Mouse (Mus musculus): Measurements from ENCODE around the gene Lhfp. TPM values are rescaled to one million over a fixed set of nuclear protein-coding genes. Genes with fewer than 3 reads are reported as not detected.

Gene Lhfp
- polyA plus RNA-seq (2015; fragmentation: Nextera tagmentation; extraction: Ambion mirVana) = 79.3 and 82.4 TPM in 2 replicates

DNA sequence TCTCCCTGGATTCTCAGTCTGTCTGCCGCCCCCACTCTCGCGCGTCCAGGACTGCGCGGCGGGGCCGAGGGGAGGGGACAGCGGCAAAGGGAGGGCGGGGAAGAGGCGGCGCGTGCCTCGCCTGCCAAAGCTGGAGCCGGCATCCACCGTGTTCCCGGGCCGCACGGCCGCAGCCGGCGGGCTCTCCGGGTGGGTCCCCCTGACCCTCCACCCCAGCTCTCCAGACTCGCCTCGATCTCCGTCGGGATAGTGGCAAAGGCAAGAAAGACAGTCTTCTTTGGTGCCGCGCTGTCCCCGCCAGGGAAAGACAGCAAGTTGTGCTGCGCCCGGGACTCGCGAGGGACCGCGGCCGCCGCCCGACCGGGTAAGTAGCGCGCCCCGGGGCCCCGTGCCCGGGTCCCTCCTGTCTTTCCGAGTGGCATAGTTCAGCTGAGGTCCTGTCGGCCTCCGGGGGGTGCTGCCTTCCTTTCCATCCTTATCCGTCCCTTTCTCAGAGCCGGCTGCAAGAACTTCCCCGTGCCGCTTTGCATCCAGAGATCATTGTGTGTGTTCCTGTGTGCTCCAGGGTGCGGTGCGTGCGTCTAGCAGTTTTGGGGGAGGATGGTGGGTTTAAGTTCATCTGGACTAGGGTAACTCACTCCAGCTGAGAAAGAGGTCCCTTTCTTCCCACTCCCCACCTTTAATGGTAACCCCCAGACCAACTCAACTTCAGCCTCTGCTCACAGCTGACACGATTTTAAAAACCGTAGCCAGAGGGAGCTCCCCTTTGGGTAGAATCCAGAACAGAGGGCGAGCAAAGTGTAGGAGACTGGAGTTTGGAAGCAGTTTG is at the start of gene Lhfp:
Gene Lhfp (plus strand): TSS at position 118 of the 829 bp plus-strand sequence.
- no peaks in the 10 kb centered on the region for H3K36me3 ChIP-seq
- WGBS = under 1% methylated on average over 58 of the region's 58 CpGs
- H3K4me1 ChIP-seq = peaks cover 47% of the 10 kb centered on the region
- H3K4me2 ChIP-seq = peak within 1 kb of the TSS; percentile 92
- H3K9me3 ChIP-seq = no peaks in the 10 kb centered on the region
- H3K27me3 ChIP-seq = no peaks in the 10 kb centered on the region
- H3K4me3 ChIP-seq = peak within 1 kb of the TSS; percentile 68
- peak within 1 kb of the TSS; percentile 64 for H3K27ac ChIP-seq
- peak within 1 kb of the TSS; percentile 73 for H3K9ac ChIP-seq
- ATAC-seq (ENCODE audit: borderline replicate concordance, extremely low read depth, low FRiP score, low TSS enrichment) = peak; percentile 88

DNA sequence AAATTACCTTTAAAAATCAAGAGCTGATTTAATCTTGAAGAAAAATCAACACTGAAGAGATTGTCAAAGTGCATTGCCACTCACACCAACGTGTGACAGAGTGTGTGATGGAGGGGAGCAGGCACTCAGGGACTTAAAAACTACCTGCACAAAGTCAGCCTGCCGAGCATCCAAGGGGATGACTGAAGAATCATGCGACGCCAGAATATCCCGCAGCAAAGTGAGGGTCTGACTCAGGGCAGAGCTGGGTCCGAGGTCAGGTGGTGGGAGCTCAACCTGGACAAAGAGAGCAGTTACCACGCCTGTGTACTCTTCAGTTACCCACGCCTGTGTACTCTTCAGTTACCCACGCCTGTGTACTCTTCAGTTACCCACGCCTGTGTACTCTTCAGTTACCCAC is 48.0 kb upstream of the Lhfp start:
- Histone ChIP-seq H3K27me3 (no peaks in the 10 kb centered on the region), H3K9me3 (no peaks in the 10 kb centered on the region), H3K4me3 (no peak overlapping the region), H3K36me3 (peaks cover 51% of the 10 kb centered on the region), H3K4me2 (no peak overlapping the region), H3K9ac (no peak overlapping the region), H3K4me1 (no peaks in the 10 kb centered on the region), H3K27ac (no peak overlapping the region)
- 84% methylated on average over 10 of the region's 10 CpGs for WGBS
- ATAC-seq (ENCODE audit: borderline replicate concordance, extremely low read depth, low FRiP score, low TSS enrichment) = no peak

DNA sequence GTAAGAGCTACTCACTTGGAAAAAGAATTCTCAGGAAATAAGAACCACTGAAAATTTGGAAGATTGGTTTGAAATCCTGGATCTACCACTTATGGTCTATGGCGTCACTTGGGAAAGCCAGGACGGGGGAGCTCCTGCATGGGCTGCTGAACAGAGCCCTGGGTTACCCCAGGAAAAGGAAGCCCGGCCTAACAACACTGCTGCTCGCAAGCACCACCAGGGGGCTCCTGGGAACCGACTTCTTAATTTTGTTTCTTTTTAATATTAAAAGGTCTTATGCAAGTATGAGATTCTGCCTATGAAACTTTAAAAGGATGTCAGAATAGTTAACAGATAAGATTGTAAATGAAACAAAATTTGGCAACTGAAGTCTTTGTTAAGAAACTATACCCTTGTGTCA is 46.7 kb upstream of the Lhfp start:
- WGBS = 67% methylated on average over 5 of the region's 5 CpGs
- H3K9me3 ChIP-seq = no peaks in the 10 kb centered on the region
- H3K4me1 ChIP-seq = no peaks in the 10 kb centered on the region
- H3K36me3 ChIP-seq = peaks cover 40% of the 10 kb centered on the region
- no peaks in the 10 kb centered on the region for H3K27me3 ChIP-seq
- H3K4me2 ChIP-seq = no peak overlapping the region
- no peak overlapping the region for H3K9ac ChIP-seq
- H3K4me3 ChIP-seq = no peak overlapping the region
- no peak overlapping the region for H3K27ac ChIP-seq
- ATAC-seq (ENCODE audit: borderline replicate concordance, extremely low read depth, low FRiP score, low TSS enrichment) = no peak

DNA sequence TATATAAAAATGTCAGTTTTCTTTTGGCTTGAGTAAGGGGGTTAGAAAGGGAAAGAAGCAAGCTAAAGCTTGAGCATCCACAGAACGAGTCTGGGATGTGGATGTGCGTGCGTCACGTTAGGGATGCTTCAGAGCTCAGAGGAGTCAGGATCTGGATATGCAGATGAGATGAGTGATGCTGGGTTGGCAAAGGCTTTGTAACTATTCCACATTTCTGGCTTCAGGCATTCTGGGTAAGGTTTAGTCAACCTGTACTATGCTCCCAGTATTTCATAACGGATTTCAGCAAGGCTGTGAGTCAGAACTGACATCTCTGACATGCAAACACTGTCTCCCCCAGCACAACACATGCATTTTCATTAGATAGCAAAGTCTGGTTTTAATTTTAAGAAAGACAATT is 44.7 kb upstream of the Lhfp start:
- H3K9ac ChIP-seq = no peak overlapping the region
- ATAC-seq (ENCODE audit: borderline replicate concordance, extremely low read depth, low FRiP score, low TSS enrichment) = no peak
- peaks cover 49% of the 10 kb centered on the region for H3K36me3 ChIP-seq
- WGBS = 93% methylated on average over 5 of the region's 5 CpGs
- H3K4me3 ChIP-seq = no peak overlapping the region
- no peak overlapping the region for H3K27ac ChIP-seq
- no peaks in the 10 kb centered on the region for H3K4me1 ChIP-seq
- H3K4me2 ChIP-seq = no peak overlapping the region
- H3K9me3 ChIP-seq = no peaks in the 10 kb centered on the region
- no peaks in the 10 kb centered on the region for H3K27me3 ChIP-seq

DNA sequence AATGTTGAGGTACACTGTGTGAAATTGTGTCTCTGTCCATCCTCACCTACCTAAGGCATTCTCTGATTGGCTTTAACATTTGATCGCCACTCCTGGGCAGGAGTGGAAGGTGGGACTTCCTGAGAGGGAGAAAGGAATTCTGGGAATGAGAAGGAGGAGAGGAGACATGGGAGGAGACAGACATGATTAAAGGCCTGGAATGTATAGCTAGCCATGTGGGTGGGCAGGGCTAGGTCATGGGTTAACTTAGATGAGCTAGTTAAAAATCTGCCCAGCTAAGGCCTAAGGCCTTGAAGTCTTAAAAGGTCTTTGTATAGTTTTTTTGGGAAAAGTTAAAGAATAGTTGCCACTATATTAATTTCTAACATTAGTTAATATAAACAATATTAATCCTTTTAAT is 43.9 kb upstream of the Lhfp start:
- Histone ChIP-seq H3K27me3 (no peaks in the 10 kb centered on the region), H3K4me2 (no peak overlapping the region), H3K9me3 (no peaks in the 10 kb centered on the region), H3K27ac (no peak overlapping the region), H3K9ac (no peak overlapping the region), H3K4me1 (no peaks in the 10 kb centered on the region), H3K4me3 (no peak overlapping the region), H3K36me3 (peaks cover 50% of the 10 kb centered on the region)
- ATAC-seq (ENCODE audit: borderline replicate concordance, extremely low read depth, low FRiP score, low TSS enrichment) = no peak
- whole genome bisulfite sequencing = 38% methylated on average over 1 of the region's 1 CpGs

DNA sequence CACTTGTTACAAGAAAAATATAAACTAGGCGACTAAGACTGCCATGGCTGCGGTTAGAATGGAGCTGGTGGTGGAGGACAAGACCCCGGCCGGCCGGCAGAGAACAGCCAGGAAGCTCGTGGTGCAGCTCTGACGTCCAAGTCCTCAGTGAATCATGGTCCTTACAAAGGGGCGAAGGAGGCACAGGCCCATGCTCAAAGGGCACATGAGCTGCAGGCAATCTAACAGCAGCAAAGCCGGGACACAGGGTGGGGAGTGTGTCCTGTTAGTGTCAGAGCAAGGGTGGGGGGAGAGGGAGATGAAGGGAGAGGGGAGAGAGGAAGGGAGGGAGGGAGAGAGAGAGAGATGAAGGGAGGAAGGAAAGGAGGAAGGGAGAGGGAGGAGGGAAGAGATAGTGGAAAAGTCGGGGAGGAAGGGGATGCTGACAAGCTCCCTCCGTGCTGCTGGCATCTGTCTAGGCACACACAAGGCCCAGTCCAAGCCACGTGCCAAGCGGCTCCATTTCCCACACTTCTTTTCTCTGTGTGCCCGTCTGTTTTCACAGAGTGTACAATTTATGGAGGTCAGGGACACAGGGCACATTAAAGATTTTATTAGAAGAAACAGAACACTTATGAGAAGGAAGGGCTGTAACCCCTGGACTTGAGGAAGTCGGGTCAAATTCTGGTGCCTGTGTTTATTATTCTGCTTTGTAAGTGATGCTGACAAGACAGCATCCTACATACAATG is 42.1 kb upstream of the Lhfp start:
- Histone ChIP-seq H3K4me1 (no peaks in the 10 kb centered on the region), H3K36me3 (peaks cover 41% of the 10 kb centered on the region), H3K27ac (no peak overlapping the region), H3K9ac (no peak overlapping the region), H3K27me3 (no peaks in the 10 kb centered on the region), H3K4me2 (no peak overlapping the region), H3K4me3 (no peak overlapping the region), H3K9me3 (no peaks in the 10 kb centered on the region)
- 0 out of 2 replicates have a peak, but pooled peaks have one; percentile 23 for ATAC-seq (ENCODE audit: borderline replicate concordance, extremely low read depth, low FRiP score, low TSS enrichment)
- WGBS = 62% methylated on average over 15 of the region's 15 CpGs

DNA sequence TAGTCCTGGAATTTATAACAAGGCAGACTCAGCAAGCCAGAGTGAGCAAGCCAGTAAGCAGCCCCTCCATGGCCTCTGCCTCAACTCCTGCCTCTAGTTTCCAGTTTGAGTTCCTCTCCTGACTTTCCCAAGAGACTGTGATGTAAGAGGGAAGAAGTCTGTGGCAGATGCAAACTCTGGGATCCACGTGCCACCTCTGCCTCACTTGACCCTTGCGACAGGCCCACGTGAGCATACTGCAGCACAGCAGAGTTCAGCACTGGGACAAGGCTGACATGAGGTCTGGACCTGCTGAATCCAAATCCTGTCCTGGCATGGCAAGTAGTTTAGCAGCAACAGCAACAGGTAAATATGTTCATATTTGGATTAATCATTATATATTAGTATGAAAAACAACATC is 41.3 kb upstream of the Lhfp start:
- H3K36me3 ChIP-seq = peaks cover 40% of the 10 kb centered on the region
- no peak for ATAC-seq (ENCODE audit: borderline replicate concordance, extremely low read depth, low FRiP score, low TSS enrichment)
- no peak overlapping the region for H3K27ac ChIP-seq
- H3K4me1 ChIP-seq = no peaks in the 10 kb centered on the region
- no peak overlapping the region for H3K4me2 ChIP-seq
- WGBS = 82% methylated on average over 3 of the region's 3 CpGs
- no peaks in the 10 kb centered on the region for H3K27me3 ChIP-seq
- H3K9me3 ChIP-seq = no peaks in the 10 kb centered on the region
- H3K4me3 ChIP-seq = no peak overlapping the region
- no peak overlapping the region for H3K9ac ChIP-seq

DNA sequence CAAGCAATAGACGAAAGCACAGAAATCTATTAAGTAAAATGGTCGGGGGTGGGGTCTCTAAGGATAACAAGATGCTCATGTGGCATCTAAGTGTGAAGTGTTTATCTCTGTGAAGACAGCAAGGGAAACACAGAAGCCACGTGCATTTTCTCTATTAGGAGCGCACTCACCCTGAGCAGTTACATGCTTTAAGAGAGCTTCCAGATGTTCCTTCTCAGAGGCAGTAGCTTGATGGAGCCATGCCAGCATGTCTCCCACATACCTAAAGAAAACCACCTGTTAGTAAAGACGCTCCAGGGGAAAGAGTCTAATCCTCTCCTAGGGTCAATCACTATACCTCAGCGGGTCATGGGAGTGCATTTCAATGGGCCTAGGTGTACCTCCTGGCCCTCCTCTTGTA is 39.3 kb upstream of the Lhfp start:
- H3K36me3 ChIP-seq = peaks cover 31% of the 10 kb centered on the region
- no peak overlapping the region for H3K4me2 ChIP-seq
- H3K27ac ChIP-seq = no peak overlapping the region
- H3K4me1 ChIP-seq = no peaks in the 10 kb centered on the region
- no peak for ATAC-seq (ENCODE audit: borderline replicate concordance, extremely low read depth, low FRiP score, low TSS enrichment)
- H3K4me3 ChIP-seq = no peak overlapping the region
- H3K9me3 ChIP-seq = no peaks in the 10 kb centered on the region
- 57% methylated on average over 6 of the region's 6 CpGs for WGBS
- no peaks in the 10 kb centered on the region for H3K27me3 ChIP-seq
- H3K9ac ChIP-seq = no peak overlapping the region

DNA sequence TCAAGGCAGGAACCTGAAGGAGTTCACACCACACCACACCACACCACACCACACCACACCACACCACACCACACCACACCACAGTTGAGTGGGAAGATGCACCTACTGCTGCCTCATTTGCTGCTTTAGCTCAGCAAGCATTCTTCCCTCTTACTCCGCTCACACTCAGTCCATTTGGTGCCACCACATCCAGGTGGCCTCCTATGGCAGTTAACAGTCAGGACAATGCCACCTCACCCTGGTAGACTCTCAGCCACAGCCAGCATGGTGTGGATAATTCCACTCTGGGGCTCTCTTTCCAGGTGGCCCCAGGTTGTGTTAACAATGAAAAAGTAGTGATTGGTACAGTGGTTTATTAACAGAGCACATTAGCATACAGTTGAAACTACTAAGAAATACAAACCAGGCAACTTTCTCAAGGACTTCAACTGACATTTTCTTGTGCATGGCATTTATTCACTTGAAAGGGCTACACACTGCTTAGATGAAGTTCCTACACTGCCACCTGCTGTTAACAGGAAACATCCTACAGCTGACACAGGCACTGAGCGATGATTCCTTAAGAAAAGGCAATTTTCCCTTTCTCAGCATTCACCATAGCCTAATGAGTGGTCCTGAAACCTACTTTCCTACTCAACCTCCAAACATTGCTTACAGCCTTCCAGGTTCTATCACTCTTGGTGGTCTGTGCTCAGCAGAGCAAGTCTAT is 36.8 kb upstream of the Lhfp start:
- Histone ChIP-seq H3K36me3 (peaks cover 38% of the 10 kb centered on the region), H3K27me3 (no peaks in the 10 kb centered on the region), H3K9ac (no peak overlapping the region), H3K4me3 (no peak overlapping the region), H3K27ac (no peak overlapping the region), H3K4me2 (no peak overlapping the region), H3K4me1 (no peaks in the 10 kb centered on the region), H3K9me3 (no peaks in the 10 kb centered on the region)
- ATAC-seq (ENCODE audit: borderline replicate concordance, extremely low read depth, low FRiP score, low TSS enrichment) = no peak
- WGBS = 71% methylated on average over 2 of the region's 2 CpGs

DNA sequence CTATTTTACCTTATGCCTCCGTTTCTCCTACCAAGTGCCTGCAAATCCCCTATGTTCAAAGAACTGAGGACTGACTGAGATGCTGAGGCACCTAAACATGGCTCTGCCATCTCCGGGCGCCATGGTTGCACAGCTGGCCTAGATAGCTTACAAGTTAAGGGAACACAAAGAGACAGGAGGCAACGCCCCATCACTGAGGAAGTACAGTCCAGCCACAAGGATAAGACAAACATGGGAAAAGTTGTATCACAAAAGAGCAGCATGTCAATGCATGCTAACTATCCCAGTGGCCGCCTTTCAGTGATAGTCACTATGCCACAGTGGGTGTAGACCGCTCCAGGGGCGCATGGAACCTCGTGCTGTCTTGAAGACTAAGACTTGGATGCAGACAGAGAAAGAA is 33.9 kb upstream of the Lhfp start:
- WGBS = 93% methylated on average over 8 of the region's 8 CpGs
- Histone ChIP-seq H3K4me3 (no peak overlapping the region), H3K4me1 (no peaks in the 10 kb centered on the region), H3K36me3 (peaks cover 35% of the 10 kb centered on the region), H3K9ac (no peak overlapping the region), H3K27ac (no peak overlapping the region), H3K9me3 (no peaks in the 10 kb centered on the region), H3K4me2 (no peak overlapping the region), H3K27me3 (no peaks in the 10 kb centered on the region)
- ATAC-seq (ENCODE audit: borderline replicate concordance, extremely low read depth, low FRiP score, low TSS enrichment) = no peak

DNA sequence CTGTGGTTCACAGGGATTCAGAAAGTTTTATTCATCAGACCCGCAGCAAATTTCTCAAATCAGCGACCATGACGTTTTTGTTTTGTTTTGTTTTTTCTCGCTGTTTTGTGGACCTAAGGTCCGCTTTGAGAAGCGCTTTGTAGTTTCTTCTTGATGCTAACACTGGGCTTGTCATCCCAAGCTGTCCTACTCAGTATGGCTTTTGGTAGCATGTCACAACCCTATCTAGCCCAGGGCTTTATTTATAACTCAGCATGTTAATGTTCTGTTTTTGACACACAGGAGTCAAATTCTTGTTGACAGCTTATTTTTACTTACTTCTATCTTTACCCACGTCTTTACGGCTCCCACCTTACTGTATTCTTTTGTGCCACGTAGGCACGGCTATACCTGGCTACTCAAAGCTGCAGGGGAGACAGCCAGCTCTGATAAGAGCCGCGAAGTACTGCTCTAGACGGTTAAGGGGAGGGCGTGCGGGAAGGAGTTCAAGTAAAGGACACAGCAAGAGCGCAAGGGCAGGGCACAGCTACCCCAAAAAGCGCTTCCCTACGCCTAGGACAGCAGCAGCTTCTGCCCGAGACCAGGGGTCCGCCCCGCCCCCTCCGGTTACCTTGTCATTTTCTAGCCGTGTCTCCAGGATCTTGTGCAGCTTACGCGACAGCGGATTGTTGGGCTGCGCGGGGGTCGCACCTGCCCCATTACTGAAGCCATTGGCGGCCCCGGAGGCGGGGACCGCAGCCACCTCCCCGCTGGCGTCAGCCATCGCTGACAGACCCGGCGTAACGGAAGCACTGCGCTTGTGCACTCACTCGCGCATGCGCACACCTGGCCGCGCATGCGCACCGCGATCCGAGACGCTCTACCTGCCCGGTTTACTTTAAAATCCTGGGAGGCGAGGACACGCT is 24.6 kb upstream of the Lhfp start, which contains the start of gene Cog6:
Gene Cog6 (minus strand): TSS at position 802 of the 905 bp plus-strand sequence.
- H3K27ac ChIP-seq = peak within 1 kb of the TSS; percentile 76
- peaks cover 6% of the 10 kb centered on the region for H3K4me1 ChIP-seq
- peak within 1 kb of the TSS; percentile 81 for H3K9ac ChIP-seq
- ATAC-seq (ENCODE audit: borderline replicate concordance, extremely low read depth, low FRiP score, low TSS enrichment) = peak; percentile 92
- H3K4me2 ChIP-seq = peak within 1 kb of the TSS; percentile 73
- peak within 1 kb of the TSS; percentile 90 for H3K4me3 ChIP-seq
- H3K36me3 ChIP-seq = peaks cover 15% of the 10 kb centered on the region
- H3K9me3 ChIP-seq = no peaks in the 10 kb centered on the region
- no peaks in the 10 kb centered on the region for H3K27me3 ChIP-seq
- 4% methylated on average over 53 of the region's 53 CpGs for WGBS

All from lung, embryonic 15.5 days (tissue).